Mouse (Mus musculus) urinary bladder, adult 18-20 months (tissue): ENCODE measurements around the gene Evi5.

Experiments used
- DNase-seq, 2 experiments: peaks; one replicate each; pipeline ENCODE4 v3.0.0; 2022; ENCODE audit warnings: low spot score in 2 of 2, mixed read lengths in 2 of 2

The Evi5 gene

DNA sequence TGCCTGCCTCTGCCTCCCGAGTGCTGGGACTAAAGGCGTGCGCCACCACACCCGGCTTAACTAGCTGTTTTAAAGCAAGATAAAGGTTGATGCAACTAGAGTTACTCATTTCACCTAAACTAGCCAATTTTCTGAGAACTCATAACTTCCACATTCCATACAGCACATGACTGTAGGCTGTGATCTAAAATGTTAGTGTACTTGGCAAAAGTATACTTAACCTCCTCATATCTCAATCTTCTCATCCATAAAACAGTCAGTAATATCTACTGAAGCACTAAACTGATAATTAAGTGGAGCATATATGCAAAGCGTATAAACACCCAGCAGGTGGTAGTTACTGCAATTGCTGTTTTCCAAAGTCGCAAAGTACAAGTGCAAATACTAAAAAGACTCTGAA is 1.6 kb downstream of the Evi5 start:
- no peak for DNase-seq

DNA sequence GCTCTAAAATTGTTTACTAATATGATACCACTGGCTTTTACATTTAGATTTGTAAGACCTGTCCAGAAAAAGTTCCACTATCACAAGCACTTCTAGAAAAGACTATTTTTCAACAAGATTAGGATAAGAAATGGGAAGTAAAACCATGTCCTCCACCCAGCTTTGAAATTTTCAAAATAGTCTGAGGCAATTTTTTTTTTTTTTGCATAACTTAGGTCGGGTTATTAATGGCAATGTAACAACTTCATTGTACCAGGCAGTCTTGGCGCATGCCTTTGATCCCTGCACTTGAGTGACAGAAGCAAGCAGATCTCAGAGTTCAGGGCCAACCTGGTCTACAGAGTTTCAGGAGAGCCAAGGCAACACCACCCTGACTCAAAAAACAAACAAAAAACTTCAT is 5.2 kb downstream of the Evi5 start:
- no peak for DNase-seq

DNA sequence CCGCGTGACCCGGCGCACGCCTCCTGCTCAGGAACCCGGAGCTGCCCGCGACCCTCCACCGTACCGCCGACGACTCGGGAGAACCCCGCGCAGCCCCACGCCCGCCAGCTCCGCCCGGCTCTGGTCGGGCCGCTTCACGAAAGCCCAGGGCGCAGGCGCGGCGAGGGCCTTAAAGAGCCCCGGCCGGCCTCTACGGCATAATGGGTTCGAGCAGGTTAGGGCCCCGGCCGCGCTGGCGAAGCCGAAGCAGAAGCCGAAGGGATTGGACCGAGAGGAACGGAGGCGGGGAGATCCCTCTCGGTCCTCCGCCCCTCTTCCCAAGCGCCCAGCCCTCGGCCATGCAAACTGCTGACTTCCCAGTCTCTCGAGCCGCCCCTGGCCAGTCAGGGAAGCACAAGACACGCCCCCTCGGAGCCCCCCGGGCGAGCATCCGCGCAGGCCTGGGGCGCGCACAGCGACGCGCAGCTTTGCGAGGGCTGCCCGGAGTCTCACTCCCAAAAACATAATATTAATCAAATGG is 5.9 kb downstream of the Evi5 start:
- peak; percentile 86 to 90 for DNase-seq

DNA sequence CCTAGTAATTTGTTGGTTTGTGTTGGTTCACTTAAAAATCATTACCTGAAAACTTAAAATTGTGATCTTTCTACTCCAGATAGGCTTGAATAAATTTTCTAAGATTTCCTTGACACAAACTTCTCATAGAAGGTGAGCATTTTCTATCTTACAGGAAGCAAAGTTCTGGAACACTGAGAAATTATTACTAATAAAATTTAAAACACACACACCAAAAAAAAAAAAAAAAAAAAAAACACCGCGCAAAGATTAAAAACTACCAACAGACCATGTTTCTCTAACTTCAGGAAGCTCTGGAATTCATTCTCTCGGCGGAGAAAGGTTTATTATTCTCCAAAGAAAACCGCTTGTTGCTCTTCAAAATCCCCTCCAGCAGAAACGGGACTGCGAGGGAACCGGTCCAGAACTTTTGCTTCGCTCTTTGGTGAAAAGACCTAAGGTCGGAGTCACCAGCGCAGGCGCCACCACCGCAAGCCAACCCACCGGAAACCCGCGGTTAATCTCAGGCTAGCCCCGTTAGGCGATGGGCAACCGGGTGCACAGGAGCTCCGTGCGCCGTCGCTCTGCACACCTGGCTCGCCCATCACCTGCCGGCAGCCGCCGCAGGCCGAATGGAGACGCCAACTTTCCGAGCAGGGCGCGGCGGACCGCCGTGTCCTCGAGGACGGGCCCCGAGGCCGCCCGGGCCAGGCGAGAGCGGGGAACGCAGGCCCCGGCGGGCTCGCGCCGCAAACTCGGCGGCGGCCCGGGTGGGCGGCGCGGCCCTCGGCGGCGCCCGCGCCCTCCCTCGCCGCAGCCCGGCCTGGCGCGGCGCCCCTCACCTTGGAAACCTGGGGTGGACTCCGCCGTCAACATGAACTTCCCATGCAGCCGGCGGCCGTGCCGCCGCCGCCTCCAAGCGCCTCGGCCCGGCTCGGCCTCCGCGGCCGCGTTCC is 6.7 kb downstream of the Evi5 start:
- peak; percentile 49 to 65 for DNase-seq

DNA sequence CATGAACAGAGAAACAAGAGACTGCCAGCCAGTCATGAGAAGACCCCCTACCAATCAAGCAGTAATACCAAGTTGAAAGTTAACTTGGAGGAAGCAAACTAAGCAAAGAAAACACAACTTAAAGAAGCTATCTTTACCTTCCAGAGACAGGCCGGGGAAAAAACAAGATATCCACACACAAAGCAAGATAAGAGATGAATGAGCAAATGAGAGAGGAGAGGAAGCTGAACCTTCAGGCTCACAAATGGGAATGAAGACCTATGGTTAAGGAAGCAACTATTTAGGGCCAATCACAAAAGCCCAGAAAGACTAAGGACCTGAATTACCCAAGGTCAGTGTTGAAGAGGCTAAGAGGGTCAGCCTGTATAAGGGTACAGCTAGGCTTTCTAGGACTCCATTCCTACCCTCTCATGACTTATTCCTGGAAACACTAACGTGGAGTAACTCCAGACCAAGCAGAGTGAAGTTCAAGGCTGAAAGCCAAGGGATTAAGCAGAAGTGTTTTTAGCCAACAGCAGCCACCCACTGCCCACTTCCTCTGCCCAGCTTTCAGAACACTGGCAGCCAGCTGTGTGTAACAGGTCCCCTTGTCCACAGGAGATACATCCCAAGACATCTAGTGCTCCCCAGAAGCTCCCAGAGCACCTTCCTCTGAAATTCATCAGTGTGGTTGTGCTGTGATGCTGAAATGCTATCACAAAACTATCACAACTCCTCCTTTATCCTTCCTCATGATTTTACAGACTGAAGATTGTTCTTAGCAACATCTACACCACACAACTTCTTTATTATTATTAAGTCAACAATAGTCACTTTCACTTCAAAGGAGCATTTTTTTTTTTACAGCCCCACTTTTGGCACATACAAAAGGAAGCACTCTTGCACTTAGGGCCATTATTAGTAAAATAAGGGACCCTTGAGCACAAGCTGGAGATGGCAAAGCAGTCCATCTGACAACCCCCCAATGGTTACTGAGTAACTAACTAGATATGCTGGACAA is 8.5 kb downstream of the Evi5 start:
- no peak for DNase-seq

DNA sequence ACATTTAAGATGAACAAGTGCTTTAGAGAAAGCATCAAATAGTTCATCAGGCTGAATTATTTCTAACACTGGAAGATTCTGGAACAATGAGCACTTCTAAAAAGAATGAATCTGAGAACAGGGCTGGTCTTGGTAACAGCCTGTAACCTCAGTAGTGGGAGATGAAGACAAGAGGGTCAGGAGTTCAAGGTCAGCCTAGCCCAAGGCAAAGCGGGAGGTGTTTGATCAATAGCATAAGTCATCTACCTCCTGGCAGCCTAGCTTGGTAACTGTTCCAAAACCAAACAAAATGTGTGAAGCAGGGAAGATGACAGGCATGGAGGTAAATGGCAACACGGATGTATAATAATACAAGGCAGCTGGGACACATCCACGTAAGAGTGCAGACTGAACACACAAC is 10.9 kb downstream of the Evi5 start:
- DNase-seq = no peak

DNA sequence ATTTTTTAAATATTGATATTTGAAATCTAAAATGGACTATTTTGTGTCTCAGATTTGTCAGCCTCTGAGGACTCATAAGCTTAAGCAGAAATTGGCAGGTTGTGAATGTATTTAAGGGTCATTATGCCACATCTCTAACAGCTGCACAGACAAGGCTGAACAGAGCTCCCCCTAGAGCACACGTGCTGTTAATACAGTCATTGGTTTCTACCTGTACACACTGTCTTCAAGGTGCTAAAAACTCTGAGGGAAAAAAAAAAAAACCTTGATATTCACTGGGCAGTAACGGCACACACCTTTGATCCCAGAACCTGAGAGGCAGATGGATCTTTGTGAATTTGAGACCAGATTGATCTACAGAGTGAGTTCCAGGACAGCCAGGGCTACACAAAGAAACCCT is 15.9 kb downstream of the Evi5 start:
- DNase-seq = no peak

DNA sequence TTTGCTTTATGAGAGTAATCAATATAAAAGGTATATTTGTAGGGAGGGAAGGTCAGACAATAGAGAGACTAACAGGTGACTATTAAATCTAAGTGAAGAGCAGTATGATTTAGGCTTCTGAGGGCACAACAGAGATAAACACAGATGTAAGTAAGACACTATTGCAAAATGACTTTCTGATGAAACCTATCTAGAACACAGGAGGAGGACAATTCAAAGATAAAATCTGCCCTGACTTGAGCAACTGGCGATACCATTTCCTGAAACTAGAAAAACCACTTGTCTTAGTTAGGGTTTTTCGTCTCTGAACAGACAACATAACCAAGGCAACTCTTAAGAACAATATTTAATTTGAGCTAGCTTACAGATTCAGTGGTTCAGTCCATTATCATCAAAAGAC is 19.4 kb downstream of the Evi5 start:
- no peak for DNase-seq

DNA sequence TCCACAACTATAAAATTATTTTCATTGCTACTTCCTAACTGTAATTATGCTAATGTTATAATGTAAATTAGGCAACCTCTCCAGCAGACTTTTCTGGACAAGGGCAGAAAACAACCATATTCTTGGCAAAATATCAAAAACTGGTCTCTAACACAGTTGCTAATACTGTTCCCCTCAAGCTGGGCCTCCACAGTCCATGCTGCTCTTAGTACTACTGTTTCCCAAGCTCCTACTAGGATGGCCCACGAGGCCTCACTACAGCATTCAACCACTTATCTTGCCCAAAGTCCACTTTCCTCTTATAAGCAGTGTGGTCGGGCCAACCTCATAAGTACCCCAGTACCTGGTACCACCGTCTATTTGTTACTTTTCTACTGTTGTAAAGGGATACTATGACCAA is 20.4 kb downstream of the Evi5 start:
- no peak for DNase-seq

DNA sequence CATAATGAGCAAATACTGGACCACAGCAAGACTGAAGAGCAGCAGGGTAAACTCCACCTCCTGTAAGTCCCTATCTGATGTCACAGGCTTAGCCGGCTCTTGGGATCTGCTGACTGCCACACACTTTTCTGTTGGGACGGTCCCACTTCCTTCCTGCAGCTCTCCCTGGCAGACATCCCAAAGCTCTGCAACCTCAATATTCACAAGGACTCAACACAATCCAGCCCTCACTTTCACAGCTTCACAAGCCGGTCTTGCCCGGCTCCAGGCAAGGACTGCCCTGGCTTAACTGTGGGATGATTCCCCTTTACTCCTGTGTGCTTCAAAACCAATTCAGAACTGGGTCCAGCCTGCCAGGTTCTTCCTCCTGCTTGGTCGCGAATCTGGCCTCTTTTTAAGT is 21.1 kb downstream of the Evi5 start:
- no peak for DNase-seq

DNA sequence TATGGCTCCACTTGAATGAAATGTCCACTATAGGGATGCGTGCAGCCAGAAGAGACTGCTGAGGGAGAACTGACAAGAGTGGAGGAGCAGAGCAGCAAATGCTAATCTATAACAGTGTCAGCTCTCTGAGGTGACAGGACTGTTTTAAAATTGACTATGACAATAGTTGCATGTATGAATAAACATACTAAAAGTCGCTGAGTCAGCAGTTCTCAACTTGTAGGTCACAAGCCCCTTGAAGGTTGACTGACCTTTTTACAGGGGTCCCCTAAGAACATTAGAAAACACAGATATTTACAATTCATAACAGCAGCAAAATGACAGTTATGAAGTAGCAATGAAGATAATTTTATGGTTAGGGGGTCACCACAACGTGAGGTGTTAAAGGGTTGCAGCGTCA is 25.9 kb downstream of the Evi5 start:
- no peak for DNase-seq

DNA sequence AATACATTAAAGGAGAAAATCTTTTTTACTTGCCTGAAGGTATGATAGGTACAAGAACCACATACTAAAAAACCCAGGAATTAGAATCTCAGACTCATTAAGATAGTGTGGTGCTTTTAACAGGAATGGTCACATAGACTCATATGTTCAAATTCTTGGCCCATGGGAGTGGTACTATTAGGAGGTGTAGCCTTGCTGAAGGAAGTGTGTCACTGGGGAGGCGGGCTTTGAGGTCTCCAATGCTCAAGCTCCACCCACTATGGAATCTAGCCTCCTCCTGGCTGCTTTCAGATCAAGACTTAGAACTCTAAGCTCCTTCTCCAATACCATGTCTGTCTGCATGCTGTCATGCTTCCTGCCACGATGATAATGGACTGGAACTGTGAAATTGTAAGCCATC is 27.1 kb downstream of the Evi5 start:
- DNase-seq = no peak

DNA sequence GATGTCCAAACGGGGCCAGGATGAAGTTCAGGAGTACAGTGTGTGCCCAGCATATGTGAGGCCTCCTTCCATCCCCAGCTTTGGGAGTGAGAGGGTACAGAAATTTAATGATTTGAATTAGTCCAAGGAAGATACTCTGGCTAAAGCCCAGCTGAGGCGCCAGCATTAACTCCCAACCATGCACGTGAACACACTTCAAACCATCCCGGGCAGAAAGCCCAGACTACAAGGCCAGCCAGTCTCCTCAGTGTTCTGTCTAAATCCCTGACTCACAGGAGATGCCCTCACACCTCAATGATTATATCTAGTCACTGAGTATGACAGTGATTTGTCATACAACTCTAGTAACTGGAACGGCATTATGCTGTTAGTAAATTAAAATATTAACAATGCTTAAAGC is 27.6 kb downstream of the Evi5 start:
- no peak for DNase-seq

DNA sequence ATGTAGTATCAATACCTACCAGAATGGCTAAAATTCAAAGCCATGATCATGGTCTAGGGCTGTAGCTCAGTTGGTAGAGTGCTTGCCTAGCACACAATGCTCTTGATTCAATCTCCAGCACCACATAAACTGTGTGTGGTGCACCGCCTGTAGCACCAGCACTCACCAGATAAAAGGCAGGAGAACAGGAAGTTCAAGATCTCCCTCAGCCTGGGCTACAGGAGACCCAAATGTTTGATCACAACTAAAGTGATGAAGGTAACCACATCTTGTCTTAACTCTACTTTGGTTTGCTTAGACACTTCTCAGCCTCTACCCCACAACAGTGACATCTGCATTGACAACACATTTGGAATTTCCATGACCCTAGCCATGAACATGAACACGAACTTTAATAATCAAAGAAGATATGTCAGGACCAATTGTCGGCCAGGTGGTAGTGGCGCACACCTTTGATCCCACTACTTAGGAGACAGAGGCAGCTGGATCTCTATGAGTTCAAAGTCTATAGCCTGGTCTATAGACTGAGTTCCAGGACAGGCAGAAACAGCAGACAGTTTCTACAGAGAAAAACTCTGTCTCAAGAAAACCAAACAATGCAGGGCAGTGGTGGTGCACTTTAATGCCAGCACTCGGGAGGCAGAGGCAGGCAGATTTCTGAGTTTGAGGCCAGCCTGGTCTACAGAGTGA is 34.2 kb downstream of the Evi5 start:
- DNase-seq = no peak

DNA sequence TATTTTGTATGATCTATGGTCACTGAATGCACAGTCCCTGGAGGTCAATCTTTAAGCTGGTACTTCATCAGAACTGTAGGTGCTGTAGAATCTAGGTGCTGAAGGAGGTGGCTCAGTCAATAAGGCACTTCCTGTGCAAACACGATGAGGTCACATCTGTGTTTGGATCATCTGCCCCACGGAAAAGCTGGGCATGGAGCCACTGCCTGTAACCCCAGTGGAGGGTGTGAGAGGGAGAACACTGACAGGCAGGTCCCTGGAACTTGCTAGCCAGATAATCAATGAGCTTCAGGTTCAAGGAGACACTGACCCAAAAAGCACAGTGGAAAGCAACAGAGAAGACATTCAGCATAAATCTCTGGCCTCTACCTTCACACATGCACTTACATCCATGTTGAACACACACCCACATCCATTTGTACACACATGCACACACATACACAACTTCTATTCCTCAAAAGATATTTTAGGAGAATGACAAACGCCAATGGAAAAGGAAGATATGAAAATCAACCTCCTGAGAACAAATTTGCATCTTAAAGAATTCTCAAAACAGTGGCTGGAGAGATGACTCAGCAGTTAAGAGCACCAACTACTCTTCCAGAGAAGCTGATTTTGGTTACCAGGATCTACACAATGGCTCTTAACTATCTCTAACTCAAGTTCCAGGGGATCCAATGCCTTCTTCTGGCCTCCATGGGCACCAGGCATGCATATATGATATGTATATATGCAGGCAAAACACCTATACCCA is 35.8 kb downstream of the Evi5 start:
- DNase-seq = no peak

DNA sequence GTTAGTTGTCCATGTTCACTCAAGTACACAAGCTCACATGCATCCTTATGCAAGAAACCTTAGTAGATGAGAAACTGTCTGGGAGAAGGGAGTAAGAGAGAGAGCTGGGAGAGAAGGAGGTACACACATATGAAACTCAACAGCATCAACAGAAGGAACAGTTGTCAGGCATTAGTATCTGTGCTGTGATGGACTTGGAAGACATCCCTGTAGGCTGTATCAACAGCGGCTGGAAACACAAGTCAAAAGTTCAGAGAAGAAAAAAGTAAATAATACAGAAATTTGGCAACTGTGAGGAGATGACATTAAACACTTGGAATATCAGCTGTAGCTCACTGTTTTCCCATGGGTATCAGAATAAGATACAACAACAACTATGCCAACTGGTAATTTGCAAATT is 40.6 kb downstream of the Evi5 start:
- no peak for DNase-seq

DNA sequence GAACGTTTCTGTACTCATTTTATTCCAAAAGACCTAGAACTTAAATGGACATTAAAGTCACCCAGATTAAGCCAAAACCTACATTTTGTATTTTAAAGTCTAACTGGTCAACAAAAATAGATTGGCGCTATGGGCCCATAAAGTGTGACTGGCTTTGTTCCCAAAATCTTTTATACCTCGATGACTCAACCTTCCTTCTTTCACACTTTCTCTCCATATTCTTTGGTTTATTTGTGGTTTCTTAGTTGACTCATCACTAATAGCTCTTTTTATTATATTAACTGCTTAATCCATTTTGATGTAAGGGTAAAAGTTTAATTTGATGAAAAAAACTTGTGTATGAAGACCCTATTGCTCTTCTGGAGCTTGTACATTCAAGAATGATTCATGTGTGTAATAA is 43.6 kb downstream of the Evi5 start:
- DNase-seq = no peak

DNA sequence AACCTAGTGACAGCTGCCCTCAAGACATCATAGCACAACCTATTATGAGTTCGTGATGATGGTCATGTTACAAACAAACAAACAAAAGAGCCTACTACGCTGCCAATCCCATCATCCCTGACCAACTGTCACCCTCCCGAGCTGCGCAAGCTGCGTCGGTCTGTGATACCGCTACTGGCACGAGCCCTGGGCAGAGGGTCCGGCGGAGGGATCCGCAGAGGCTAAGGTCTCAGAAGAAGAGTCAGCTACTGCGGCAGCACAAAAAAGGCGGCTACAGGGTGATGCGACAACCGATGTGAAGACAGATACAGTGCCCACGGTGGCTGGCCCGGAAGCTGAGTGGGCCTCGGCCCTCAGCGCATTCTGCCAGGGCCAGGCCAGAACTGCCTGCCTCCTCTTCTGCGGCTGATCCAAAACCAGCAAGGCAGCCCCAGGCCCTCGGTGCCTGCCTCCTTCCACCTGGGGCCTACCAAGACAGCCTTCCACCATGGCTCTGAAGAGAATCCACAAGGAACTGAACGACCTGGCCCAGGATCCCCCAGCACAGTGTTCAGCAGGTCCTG is 44.8 kb downstream of the Evi5 start, which contains the start of gene Ube2d2b:
Gene Ube2d2b, plus strand, starts transcription at position 102 of the 563 bp plus-strand sequence.
- no peak for DNase-seq

DNA sequence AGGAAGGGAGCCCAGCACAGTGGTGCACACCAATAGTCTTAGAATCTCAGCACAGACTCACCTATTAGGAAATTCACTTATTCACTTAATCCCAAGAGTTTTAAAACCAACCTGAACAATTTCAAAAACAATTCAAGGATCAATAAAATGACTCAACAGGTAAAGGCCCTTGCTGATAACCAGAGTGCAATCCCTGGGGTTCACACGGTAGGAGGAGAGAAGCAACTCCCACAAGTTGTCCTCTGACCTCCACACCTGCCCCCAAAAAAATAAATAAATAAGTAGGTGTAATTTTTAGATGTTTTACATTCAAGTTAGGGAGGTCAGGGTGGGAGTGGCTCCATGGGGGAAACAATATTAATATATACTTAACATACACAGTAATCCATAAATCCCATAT is 52.4 kb downstream of the Evi5 start:
- no peak for DNase-seq

DNA sequence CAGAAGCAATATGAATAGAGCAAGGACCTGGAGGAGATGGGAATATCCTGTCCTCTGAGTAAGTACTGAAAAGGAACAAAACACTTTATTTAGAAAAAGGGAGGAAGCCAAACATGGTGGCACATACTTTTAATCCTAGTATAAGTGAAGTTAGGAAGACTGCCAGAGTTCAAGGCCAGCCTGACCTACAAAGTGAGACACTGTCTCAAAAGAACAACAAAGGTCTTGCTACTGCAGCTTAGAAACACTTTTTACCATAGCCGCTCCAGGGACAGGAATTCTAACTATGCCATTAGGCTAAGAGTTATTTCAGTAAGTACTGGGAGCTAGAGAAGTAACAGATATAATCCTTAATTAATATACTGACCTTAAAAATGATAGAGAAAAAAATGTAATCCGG is 60.3 kb downstream of the Evi5 start:
- no peak for DNase-seq

DNA sequence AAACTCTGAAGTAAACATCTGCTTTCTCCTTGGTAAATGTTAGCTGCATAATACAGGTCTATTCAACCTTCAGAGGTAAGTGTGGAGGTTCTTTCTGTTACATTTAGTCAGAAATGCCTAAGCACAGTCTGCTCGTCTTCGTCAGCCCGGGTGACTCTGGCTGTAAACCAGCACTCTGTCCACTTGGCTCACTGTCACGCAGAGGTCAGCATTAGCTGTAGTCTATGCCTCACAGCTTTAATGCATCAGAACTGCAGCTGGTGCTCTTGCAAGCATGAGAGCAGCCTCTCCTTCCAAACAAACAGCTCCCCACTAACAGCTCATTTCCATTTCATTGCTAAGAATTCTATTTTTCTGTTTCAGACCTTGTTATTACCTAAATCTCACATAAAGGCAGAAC is 67.4 kb downstream of the Evi5 start:
- no peak for DNase-seq
